Mouse (Mus musculus) limb, embryonic 15.5 days (tissue): ENCODE measurements around the gene Slc26a9. TPM values are rescaled to one million over a fixed set of nuclear protein-coding genes. Genes with fewer than 3 reads are reported as not detected.
A peak's percentile ranks its signal among the peaks of the same experiment; 100 is the strongest.
"Not testable (repeated sequence)": the region's sequence is repeated elsewhere in the genome, so short reads cannot be mapped to it uniquely, and the experiment has no call there.

Experiments
- ATAC-seq: fragments of 200-750 bp; cut with Nextera tagmentation; 2 replicates; pipeline ENCODE4 v1.8.0; 2017; ENCODE audit warnings: low read depth, moderate TSS enrichment; ENCODE audit not compliant: insufficient number of reproducible peaks, low FRiP score, low TSS enrichment
- H3K27ac ChIP-seq: fragments of 300-500 bp; sonication (generic); 2 replicates; pipeline ENCODE4 v1.5.1; 2015; ENCODE audit warnings: moderate library complexity, mild to moderate bottlenecking, inconsistent platforms
- H3K27me3 ChIP-seq: fragments of 300-500 bp; sonication (generic); 2 replicates; pipeline ENCODE4 v1.6.1; 2015; ENCODE audit warnings: inconsistent platforms
- H3K36me3 ChIP-seq: fragments of 300-500 bp; sonication (generic); 2 replicates; pipeline ENCODE4 v1.6.1; 2015; ENCODE audit warnings: inconsistent platforms
- H3K4me1 ChIP-seq: fragments of 300-500 bp; sonication (generic); 2 replicates; pipeline ENCODE4 v1.6.1; 2015; ENCODE audit warnings: inconsistent platforms
- H3K4me2 ChIP-seq: fragments of 300-500 bp; sonication (generic); 2 replicates; pipeline ENCODE4 v1.6.1; 2015; ENCODE audit warnings: mild to moderate bottlenecking, inconsistent platforms
- H3K4me3 ChIP-seq: fragments of 300-500 bp; sonication (generic); 2 replicates; pipeline ENCODE4 v1.5.1; 2015; ENCODE audit warnings: mild to moderate bottlenecking, inconsistent platforms
- H3K9ac ChIP-seq: fragments of 300-500 bp; sonication (generic); 2 replicates; pipeline ENCODE4 v1.6.1; 2015; ENCODE audit warnings: inconsistent platforms
- H3K9me3 ChIP-seq: fragments of 300-500 bp; sonication (generic); 2 replicates; pipeline ENCODE4 v1.6.1; 2016; ENCODE audit warnings: inconsistent platforms
- WGBS: fragments of 180-500 bp; shearing (Covaris S2); methylation state at CpG from one replicate; pipeline ENCODE4 v1.1.7; 2015; 5-methylcytosine and 5-hydroxymethylcytosine counted together
- polyA plus RNA-seq: library from polyadenylated mRNA; unstranded; fragments of >200 nt; fragmentation: Nextera tagmentation; extraction: Ambion mirVana; gene quantifications from 2 replicates; pipeline ENCODE4 v1.2.1, GENCODE M21; 2015

The Slc26a9 gene
- polyA plus RNA-seq, 1 experiment from 2014 or later, result 0.05 TPM

GRCm38 (mm10) chr1:131814191-131814590 is 70.4 kb downstream of the Slc26a9 start:
- Histone ChIP-seq H3K27me3 (no peaks in the 10 kb centered on the region), H3K9ac (no peak overlapping the region), H3K4me2 (no peak overlapping the region), H3K27ac (no peak overlapping the region), H3K9me3 (no peaks in the 10 kb centered on the region), H3K4me3 (no peak overlapping the region), H3K36me3 (no peaks in the 10 kb centered on the region), H3K4me1 (no peaks in the 10 kb centered on the region)
- ATAC-seq, result no peak
- WGBS, result 86% methylated on average over 3 of the region's 3 CpGs

GRCm38 (mm10) chr1:131816886-131817285 is 73.1 kb downstream of the Slc26a9 start:
- no peaks in the 10 kb centered on the region for H3K27me3 ChIP-seq

GRCm38 (mm10) chr1:131820353-131820752 is 76.5 kb downstream of the Slc26a9 start:
- not testable (repeated sequence) for H3K36me3 ChIP-seq, H3K4me2 ChIP-seq, H3K4me1 ChIP-seq, H3K9me3 ChIP-seq, H3K27me3 ChIP-seq, H3K4me3 ChIP-seq, ATAC-seq, H3K9ac ChIP-seq
- WGBS, result 63% methylated on average over 9 of the region's 9 CpGs
- peak overlapping the region; percentile 35; the same call in 1 of the 2 replicates for H3K27ac ChIP-seq

More at GRCm38 (mm10) chr1:131816886-131817285, 73.1 kb downstream of the Slc26a9 start:
- no peaks in the 10 kb centered on the region for H3K9me3 ChIP-seq
- no peak overlapping the region for H3K4me2 ChIP-seq
- WGBS, result 80% methylated on average over 6 of the region's 6 CpGs
- no peak for ATAC-seq
- no peak overlapping the region for H3K27ac ChIP-seq
- no peak overlapping the region for H3K4me3 ChIP-seq
- H3K9ac ChIP-seq, result no peak overlapping the region
- no peaks in the 10 kb centered on the region for H3K36me3 ChIP-seq
- no peaks in the 10 kb centered on the region for H3K4me1 ChIP-seq

GRCm38 (mm10) chr1:131820887-131821328 is 77.1 kb downstream of the Slc26a9 start:
- peak overlapping the region; percentile 35; the same call in 1 of the 2 replicates for H3K27ac ChIP-seq
- no peaks in the 10 kb centered on the region for H3K36me3 ChIP-seq
- H3K27me3 ChIP-seq, result no peaks in the 10 kb centered on the region
- H3K4me1 ChIP-seq, result no peaks in the 10 kb centered on the region
- no peak for ATAC-seq
- WGBS, result 61% methylated on average over 10 of the region's 10 CpGs
- H3K4me3 ChIP-seq, result no peak overlapping the region
- no peaks in the 10 kb centered on the region for H3K9me3 ChIP-seq
- no peak overlapping the region for H3K9ac ChIP-seq
- no peak overlapping the region for H3K4me2 ChIP-seq

Other genes with a start within 250 kb of the Slc26a9 start
- 17.0 and 18.6 TPM in 2 replicates for gene Srgap2, start 216.7 kb upstream of the Slc26a9 start, polyA plus RNA-seq
- gene Fam72a, start 216.1 kb upstream of the Slc26a9 start, polyA plus RNA-seq, result 2.4 TPM in 2 replicates
- not detected in 2 replicates for gene Avpr1b, start 144.8 kb upstream of the Slc26a9 start, polyA plus RNA-seq
- 0.40 and 0.42 TPM in 2 replicates for gene Ctse, start 105.7 kb upstream of the Slc26a9 start, polyA plus RNA-seq
- gene Rab7b, start 55.3 kb upstream of the Slc26a9 start, polyA plus RNA-seq, result 14.0 and 15.0 TPM in 2 replicates
- 0.24 and 0.29 TPM in 2 replicates for gene Pm20d1, start 53.4 kb downstream of the Slc26a9 start, polyA plus RNA-seq
- 16.4 and 18.8 TPM in 2 replicates for gene Slc41a1, start 83.5 kb downstream of the Slc26a9 start, polyA plus RNA-seq
- gene Rab29, start 123.2 kb downstream of the Slc26a9 start, polyA plus RNA-seq, result 29.8 and 30.1 TPM in 2 replicates
- gene Nucks1, start 166.5 kb downstream of the Slc26a9 start, polyA plus RNA-seq, result 57.1 and 68.4 TPM in 2 replicates
- 13.9 and 14.2 TPM in 2 replicates for gene Slc45a3, start 218.9 kb downstream of the Slc26a9 start, polyA plus RNA-seq